Mouse (Mus musculus) neutrophil, adult 83 days (primary cell): Measurements from ENCODE around the gene Usp32. TPM values are rescaled to one million over a fixed set of nuclear protein-coding genes. Genes with fewer than 3 reads are reported as not detected.

Experiments used
- total RNA-seq, 2 experiments: library from RNA; stranded (reverse); gene quantifications; one replicate each; pipeline ENCODE4 v1.2.4; 2023

Gene Usp32
- 10 to 100 TPM; 70.5 to 75.6 TPM for total RNA-seq

GRCm38 (mm10) chr11:85139581-85140540, at the start of gene Usp32:
Usp32 (minus strand) TSS chr11:85140161.

GRCm38 (mm10) chr11:85170058-85170740, 30.2 kb upstream of the Usp32 start, which contains the start of gene 1700125H20Rik:
1700125H20Rik (plus strand) TSS chr11:85170404.

GRCm38 (mm10) chr11:84957591-84958270, 182.2 kb downstream of the Usp32 start, which contains the start of gene Car4:
Car4 (plus strand) TSS chr11:84957786.

Other genes starting within 250 kb of the Usp32 start
- gene Znhit3, start 223.8 kb downstream of the Usp32 start, total RNA-seq = 10 to 100 TPM in 1 of 2 experiments, 1 to 10 TPM in 1; 7.2 to 10.3 TPM
- not detected for gene Car4, start 182.4 kb downstream of the Usp32 start, total RNA-seq
- not detected for gene 1700125H20Rik, start 30.2 kb upstream of the Usp32 start, total RNA-seq
- gene Appbp2, start 95.0 kb upstream of the Usp32 start, total RNA-seq = 10 to 100 TPM; 23.7 to 26.4 TPM
- gene Ppm1d, start 171.1 kb upstream of the Usp32 start, total RNA-seq = 10 to 100 TPM; 17.9 to 19.2 TPM
- gene Bcas3, start 213.0 kb upstream of the Usp32 start, total RNA-seq = 10 to 100 TPM; 35.2 to 36.1 TPM